Mouse (Mus musculus) central nervous system, embryonic 18 days (tissue): ENCODE measurements around the gene Wdr83. TPM values are rescaled to one million over a fixed set of nuclear protein-coding genes. Genes with fewer than 3 reads are reported as not detected.

Experiments used
- polyA plus RNA-seq: library from polyadenylated mRNA; depleted of rRNA; stranded (reverse); fragments of >200 nt; gene quantifications from 2 replicates; pipeline ENCODE4 v1.2.3, GENCODE M21; 2012; rRNA removed

Gene Wdr83
- polyA plus RNA-seq: 70.0 and 71.1 TPM in 2 replicates

DNA sequence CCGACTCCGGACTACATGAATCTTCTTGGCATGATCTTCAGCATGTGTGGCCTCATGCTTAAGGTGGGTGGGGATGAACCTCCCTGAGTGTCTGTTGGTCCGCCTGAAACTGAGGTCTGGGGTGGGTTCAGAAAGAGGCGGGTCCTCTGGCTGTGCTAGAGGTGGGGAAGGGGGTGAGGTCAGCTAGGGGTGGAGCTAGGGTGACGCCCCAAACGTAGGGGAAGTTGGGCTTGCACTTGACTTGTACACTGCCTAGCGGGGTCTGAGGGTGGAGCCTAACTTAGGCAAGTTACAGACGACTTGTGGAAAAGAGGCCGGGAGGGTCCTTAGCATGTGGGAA lies at the start of gene Wdr83:
TSS of gene Wdr83 (minus strand) at position 91 of the 340 bp plus-strand sequence.

DNA sequence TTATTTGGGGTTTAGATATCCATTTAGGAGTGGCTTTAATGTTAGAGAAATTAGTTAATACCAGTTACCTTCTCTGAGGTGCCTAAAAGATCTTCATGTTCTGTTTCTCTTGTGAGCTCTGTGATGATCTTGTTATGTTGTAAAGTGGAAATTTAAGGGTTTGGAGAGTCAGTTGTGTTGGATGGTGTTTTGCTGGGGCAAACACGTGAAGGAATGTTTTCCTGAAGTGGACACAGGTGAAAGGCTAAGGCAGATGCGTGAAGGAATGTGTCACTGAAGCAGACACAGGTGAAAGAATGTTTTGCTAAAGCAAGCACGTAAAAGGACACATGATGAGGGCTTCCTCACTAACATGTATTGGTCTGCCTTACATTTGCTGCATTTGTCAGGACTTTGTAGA lies 41.9 kb upstream of the Wdr83 start, which contains the start of gene Zfp791:
TSS of gene Zfp791 (minus strand) at position 101 of the 400 bp plus-strand sequence.

DNA sequence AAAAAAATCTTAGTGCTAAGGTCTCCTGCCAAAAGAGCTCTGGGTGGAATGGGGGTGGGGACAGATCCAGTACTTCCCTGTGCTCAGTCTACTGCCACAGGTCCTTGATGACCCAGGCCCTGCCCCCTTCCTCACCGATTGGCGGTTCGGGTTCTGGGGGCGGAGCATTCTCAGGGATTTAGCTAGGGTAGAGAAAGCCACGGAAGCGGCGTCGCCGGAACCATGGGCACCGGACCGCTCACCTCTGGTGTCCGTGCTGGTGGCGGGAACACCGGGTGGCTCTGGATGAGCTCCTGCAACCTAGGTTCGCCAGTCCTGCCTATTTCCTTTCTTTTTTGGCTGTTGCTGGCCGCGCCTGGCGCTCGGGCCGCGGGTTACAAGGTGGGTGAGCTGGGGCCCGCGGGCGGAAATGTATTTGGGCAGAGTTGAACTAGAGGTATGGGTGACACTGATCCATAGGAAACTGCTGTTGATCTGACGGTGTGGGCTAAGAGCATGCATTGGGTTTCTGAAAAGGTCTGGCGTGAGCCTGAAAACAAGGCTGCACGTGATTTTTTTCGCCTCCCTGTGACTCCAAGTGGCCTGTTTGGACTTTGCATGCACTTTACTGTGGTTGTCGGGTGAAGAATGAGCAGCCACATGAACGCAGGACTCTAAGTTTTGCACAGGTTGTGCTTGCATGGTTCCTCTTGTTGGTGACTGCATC lies 2.2 kb upstream of the Wdr83 start, which contains the start of gene Man2b1:
TSS of gene Man2b1 (plus strand) at position 163 of the 706 bp plus-strand sequence.

DNA sequence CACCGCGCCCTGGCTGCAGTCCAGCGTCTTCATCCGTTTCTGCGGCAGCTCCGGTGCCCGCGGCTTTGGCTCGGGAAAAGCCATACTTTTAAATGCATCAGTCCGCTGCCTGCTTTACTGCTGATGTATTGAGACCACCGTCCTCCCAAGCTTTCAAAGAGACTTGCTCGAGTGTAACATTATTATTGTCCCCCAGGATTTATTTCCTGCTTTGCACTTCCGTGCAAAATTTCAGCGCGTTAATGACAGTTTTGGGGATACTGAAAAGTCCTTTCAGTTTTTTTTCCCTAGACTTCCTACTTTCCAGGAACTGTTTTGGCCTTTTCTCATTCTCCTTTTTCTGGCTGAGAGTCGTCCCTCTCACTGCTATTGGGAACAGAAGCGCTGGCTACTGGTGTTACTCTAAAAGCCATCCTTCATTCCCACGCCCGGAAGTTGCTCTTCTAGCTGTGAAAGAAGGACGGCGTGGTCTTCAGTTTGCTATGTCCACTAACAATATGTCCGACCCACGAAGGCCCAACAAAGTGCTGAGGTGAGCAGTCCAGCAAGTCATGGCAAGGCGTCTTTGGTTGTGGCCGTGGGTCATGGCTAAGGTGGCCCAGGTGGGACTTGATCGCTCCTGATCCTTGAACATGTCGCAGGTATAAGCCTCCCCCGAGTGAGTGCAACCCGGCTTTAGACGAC lies 432 bp downstream of the Wdr83 start, which contains the start of gene Wdr83os:
TSS of gene Wdr83os (plus strand) at position 209 of the 684 bp plus-strand sequence.

DNA sequence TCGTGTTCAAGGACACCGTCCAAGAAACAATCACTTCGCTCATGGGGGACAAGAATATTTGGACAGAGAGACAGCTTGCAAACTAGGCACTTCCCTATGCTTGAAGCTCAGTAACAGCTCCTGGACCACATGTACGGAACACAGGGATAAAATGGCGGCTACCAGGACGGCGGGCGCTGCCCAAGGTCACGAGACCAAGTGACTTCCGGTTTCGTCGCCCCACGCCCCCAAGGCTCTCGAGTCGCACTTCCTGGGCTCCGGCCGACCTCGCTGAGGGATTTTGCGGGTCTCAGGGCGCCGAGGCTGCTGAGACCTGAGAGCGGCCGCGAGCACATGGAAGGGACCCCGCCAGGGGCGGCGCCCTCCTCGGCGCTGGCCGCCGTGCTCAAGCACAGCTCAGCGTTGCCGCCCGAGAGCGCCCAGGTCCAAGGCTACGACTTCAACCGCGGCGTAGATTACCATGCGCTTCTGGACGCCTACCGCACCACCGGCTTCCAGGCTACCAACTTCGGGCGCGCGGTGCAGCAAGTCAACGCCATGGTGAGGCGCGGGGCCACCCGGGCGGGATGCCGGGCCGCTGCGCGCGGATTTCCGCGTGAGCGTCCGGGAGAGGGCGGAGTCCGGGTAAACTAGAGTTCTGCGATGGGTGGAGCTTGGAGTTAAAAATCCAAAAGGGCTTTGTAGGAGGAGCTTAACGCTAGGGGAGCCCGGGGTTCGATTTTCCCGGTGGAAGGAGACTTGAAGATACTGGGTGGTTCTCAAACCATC lies 9.4 kb downstream of the Wdr83 start, which contains the start of gene Dhps:
TSS of gene Dhps (plus strand) at position 244 of the 768 bp plus-strand sequence.

DNA sequence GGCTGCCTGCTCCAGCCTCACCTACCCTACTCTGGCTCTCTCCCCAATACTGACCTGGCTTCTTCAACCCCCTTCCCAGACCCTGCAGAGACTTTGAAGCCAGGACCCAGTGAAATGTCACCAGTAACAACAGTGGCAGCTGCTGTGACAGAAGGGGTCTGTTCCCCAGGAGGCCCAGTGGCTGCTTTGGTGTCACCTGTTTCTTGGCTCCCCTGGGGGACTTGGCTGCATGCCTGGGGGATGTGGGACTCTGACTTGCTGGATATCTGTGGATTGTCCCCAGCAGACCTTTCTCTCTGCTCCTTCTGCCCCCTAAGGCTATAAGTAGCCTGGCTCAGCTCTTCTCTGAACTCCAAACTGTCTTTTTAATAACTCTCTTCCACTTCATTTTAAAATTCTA lies 13.1 kb downstream of the Wdr83 start, which contains the start of gene Gm5741:
TSS of gene Gm5741 (minus strand) at position 1 of the 400 bp plus-strand sequence.

DNA sequence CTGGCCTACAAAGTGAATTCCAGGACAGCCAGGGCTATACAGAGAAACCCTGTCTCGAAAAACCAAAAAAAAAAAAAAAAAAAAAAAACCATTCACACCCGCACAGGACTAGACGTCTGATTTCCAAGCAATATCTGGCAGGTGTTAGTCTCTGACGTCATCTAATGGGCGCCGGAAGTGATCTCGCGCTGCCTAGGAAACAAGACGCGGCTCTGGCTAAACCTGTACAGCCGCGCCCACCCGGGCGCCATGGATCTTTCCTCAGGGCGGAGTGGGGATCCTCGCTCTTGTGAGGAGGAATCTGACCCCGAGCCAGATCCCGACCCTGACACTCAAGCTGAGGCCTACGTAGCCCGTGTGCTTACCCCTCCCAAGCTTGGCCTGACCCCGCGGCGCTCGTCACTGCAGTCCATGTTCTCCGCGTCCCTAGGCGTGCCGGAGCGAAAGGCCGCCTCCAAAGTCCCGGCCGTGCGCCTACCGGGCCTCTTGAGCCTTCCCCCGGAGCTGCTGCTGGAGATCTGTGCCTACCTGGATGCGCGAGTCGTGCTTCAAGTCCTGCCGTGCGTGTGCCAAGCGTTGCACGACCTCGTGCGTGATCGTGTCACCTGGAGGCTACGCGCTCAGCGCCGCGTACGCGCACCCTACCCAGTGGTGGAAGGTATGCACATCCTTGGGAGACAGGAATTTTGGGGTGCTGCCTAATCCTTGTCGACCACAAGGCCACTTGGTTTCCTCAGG lies 21.1 kb downstream of the Wdr83 start, which contains the start of gene Fbxw9:
TSS of gene Fbxw9 (plus strand) at position 177 of the 738 bp plus-strand sequence.

DNA sequence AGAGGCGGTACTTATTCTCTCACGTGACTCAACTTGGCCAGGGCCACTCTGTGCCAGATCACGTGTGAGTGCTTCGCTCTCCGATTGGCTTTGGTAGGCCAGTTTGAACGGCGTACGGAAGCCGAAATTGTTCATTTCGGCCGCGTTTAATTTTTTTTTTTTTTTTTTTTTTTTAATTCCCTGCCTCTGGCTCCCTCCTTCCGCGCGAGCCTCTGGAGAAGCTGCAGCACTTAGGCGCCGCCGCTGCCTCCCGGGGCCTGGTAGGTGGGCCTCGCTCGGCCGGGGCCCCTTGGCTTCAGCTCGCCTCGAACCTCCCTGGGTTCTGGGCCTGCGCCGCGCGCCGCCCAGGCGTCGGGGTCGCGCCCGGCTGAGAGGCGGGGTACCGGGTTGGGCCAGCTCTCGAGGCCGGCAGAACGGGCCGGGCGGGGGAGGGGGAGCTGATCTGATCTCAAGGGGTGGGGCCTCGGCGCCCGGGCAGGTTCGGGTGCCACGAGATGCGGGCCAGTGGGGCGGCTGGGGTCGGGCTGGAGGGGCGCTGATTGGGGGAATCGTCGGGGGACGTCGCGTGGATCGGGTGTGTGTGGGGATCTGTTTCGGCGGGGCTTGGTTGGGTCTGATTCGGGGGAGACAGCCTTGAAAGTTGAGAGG lies 44.3 kb downstream of the Wdr83 start, which contains the start of gene Tnpo2:
TSS of gene Tnpo2 (plus strand) at position 198 of the 648 bp plus-strand sequence.

DNA sequence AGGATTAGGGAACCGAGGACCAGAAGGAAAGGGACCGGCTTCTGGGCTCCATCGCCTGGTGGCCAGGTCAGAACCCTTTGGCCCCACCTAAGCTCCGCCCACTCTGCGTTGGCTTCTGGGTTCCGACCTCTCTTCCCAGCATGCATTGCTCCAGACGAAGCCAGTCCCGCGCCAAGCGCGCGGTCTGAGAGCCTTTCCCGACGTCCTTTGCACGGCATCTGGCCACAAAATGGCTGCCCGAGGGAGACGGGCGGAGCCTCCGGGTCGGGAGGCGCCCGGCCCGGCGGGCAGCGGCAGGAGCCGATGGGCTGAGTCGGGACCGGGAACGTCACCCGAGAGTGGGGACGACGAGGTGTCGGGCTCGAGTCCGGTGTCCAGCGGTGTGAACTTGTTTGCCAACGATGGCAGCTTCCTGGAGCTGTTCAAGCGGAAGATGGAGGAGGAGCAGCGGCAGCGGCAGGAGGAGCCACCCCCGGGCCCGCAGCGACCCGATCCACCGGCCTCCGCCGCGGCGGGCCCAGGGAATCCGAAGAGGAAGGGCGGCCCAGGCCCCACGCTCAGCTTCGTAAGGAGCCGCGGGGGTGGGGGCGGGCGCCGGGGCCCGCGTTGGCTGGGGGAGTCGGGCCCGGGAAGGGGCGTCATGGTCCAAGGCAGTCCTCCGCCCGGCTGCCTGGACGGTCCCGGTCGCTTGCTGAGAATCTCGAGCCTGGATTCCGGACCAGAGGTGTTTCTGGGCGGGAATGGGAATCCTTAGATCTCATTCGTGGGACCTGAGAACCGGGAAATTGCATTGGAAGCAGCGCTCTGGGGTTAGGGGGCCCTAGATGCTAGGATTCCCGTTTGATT lies 54.2 kb downstream of the Wdr83 start, which contains the start of gene Trir:
TSS of gene Trir (plus strand) at position 154 of the 846 bp plus-strand sequence.

DNA sequence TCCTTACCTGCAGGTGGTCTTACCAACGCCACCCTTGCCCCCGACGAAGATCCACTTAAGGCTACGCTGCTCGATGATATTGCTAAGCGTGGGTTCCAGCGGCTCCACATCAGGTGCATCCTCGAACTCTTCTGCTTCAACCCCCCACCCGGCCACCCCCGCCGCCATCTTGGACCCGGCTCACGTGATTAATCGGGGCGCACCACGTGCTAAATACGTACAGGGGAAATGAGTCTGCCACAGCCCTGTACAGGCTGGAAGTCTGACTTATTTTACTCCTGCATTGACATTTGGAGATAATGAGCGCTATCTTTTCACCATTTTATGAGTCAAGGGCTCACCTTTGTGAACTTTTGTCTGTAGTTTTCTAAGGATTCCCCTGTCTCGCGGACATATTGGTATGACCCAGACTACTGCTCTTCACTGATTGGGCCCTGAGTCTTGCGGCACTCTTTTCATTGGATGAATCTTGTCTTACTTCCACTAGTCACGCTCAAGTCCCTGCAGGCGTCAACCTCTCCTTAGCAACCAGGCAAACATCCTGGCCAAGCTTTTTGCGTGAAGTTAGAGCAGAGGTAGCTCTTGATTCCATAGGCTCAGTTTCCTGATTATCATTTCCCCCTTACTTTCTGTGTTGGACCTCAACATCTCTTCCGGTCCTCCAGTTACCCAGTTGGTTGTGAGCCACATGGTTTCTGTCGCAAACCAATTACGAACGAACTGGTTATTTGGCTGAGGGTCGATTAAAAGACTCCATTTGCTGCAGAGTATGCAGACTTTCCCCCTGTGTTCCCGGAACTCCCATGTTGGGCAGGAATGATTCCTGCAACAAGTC lies 55.8 kb downstream of the Wdr83 start, which contains the start of gene Asna1:
TSS of gene Asna1 (minus strand) at position 184 of the 835 bp plus-strand sequence.

Other genes with a start within 250 kb of the Wdr83 start
- 30.8 and 35.2 TPM in 2 replicates for gene Gadd45gip1, start 249.8 kb downstream of the Wdr83 start, polyA plus RNA-seq
- gene Rad23a, start 240.6 kb downstream of the Wdr83 start, polyA plus RNA-seq: 52.2 and 59.0 TPM in 2 replicates
- gene Calr, start 234.4 kb downstream of the Wdr83 start, polyA plus RNA-seq: 521 and 537 TPM in 2 replicates
- 116 and 119 TPM in 2 replicates for gene Farsa, start 224.3 kb downstream of the Wdr83 start, polyA plus RNA-seq
- 31.6 and 36.2 TPM in 2 replicates for gene Syce2, start 209.2 kb downstream of the Wdr83 start, polyA plus RNA-seq
- gene Gcdh, start 187.4 kb downstream of the Wdr83 start, polyA plus RNA-seq: 50.4 and 56.7 TPM in 2 replicates
- gene Klf1, start 179.4 kb downstream of the Wdr83 start, polyA plus RNA-seq: 0.32 and 0.45 TPM in 2 replicates
- 3.3 TPM in 2 replicates for gene Dnase2a, start 172.7 kb downstream of the Wdr83 start, polyA plus RNA-seq
- 122 and 141 TPM in 2 replicates for gene Mast1, start 143.9 kb downstream of the Wdr83 start, polyA plus RNA-seq
- gene Rtbdn, start 134.3 kb downstream of the Wdr83 start, polyA plus RNA-seq: 8.7 and 10.8 TPM in 2 replicates
- 0.75 TPM in 1 of 2 replicates, not detected in the other for gene Gm49661, start 111.9 kb downstream of the Wdr83 start, polyA plus RNA-seq
- gene Prdx2, start 111.7 kb downstream of the Wdr83 start, polyA plus RNA-seq: 668 and 713 TPM in 2 replicates
- 41.1 and 47.4 TPM in 2 replicates for gene Rnaseh2a, start 111.5 kb downstream of the Wdr83 start, polyA plus RNA-seq
- gene Junb, start 102.6 kb downstream of the Wdr83 start, polyA plus RNA-seq: 7.0 and 11.0 TPM in 2 replicates
- 42.6 and 48.9 TPM in 2 replicates for gene Hook2, start 90.7 kb downstream of the Wdr83 start, polyA plus RNA-seq
- gene Best2, start 66.8 kb downstream of the Wdr83 start, polyA plus RNA-seq: 0.05 TPM in 2 replicates
- gene Asna1, start 56.0 kb downstream of the Wdr83 start, polyA plus RNA-seq: 218 and 220 TPM in 2 replicates
- gene Trir, start 54.5 kb downstream of the Wdr83 start, polyA plus RNA-seq: 203 and 208 TPM in 2 replicates
- 131 and 148 TPM in 2 replicates for gene Tnpo2, start 44.4 kb downstream of the Wdr83 start, polyA plus RNA-seq
- gene Fbxw9, start 21.3 kb downstream of the Wdr83 start, polyA plus RNA-seq: 101 and 106 TPM in 2 replicates
- 0.66 and 0.82 TPM in 2 replicates for gene Gm5741, start 13.3 kb downstream of the Wdr83 start, polyA plus RNA-seq
- gene Dhps, start 9.5 kb downstream of the Wdr83 start, polyA plus RNA-seq: 79.2 and 83.7 TPM in 2 replicates
- 121 and 138 TPM in 2 replicates for gene Wdr83os, start 566 bp downstream of the Wdr83 start, polyA plus RNA-seq
- 21.2 and 23.5 TPM in 2 replicates for gene Man2b1, start 2.0 kb upstream of the Wdr83 start, polyA plus RNA-seq
- 3.2 and 3.6 TPM in 2 replicates for gene Zfp791, start 41.8 kb upstream of the Wdr83 start, polyA plus RNA-seq
- gene Cks1brt, start 70.6 kb upstream of the Wdr83 start, polyA plus RNA-seq: not detected in 2 replicates
- not detected in 2 replicates for gene Olfr371, start 144.7 kb upstream of the Wdr83 start, polyA plus RNA-seq
- gene Orc6, start 218.3 kb upstream of the Wdr83 start, polyA plus RNA-seq: 76.3 and 77.4 TPM in 2 replicates
- gene Vps35, start 218.5 kb upstream of the Wdr83 start, polyA plus RNA-seq: 98.5 and 106 TPM in 2 replicates